Mouse (Mus musculus) ES-E14 (cell line): ENCODE results near the gene Gm614.

Experiments used
- HCFC1 ChIP-seq: IDR thresholded peaks from 2 replicates; pipeline ENCODE4 v1.6.1; 2012; ENCODE audit warnings: low read length, inconsistent platforms, borderline replicate concordance; ENCODE audit not compliant: insufficient read depth
- ZNF384 ChIP-seq: IDR thresholded peaks from 2 replicates; pipeline ENCODE4 v1.6.1; 2012; ENCODE audit warnings: low read depth, low read length, inconsistent platforms

- TF ChIP-seq ZNF384: no peak
- TF ChIP-seq HCFC1: no peak
Measured at GRCm38 (mm10) chrX:101304646-101305045, 40.9 kb upstream of the Gm614 start.
